Mouse (Mus musculus) midbrain, embryonic 10.5 days (tissue): ENCODE measurements around the gene Prkcsh. TPM values are rescaled to one million over a fixed set of nuclear protein-coding genes. Genes with fewer than 3 reads are reported as not detected.

Experiments used
- DNase-seq: peaks from one replicate; pipeline ENCODE4 v3.0.0-alpha.2; 2017; ENCODE audit warnings: low spot score
- H3K27ac ChIP-seq: fragments of 300-500 bp; sonication (generic); replicated peaks from 2 replicates; pipeline ENCODE4 v1.5.1; 2016; ENCODE audit warnings: mild to moderate bottlenecking
- H3K27me3 ChIP-seq: fragments of 300-500 bp; sonication (generic); 2 replicates; pipeline ENCODE4 v1.6.1; 2016; ENCODE audit warnings: low read depth, mild to moderate bottlenecking; ENCODE audit not compliant: poor library complexity, severe bottlenecking
- H3K36me3 ChIP-seq: fragments of 300-500 bp; sonication (generic); 2 replicates; pipeline ENCODE4 v1.6.1; 2016; ENCODE audit warnings: mild to moderate bottlenecking, moderate library complexity
- H3K4me1 ChIP-seq: fragments of 300-500 bp; sonication (generic); 2 replicates; pipeline ENCODE4 v1.6.1; 2016
- H3K4me3 ChIP-seq: fragments of 300-500 bp; sonication (generic); 2 replicates; pipeline ENCODE4 v1.5.1; 2016; ENCODE audit warnings: mild to moderate bottlenecking, moderate library complexity
- H3K9me3 ChIP-seq: fragments of 300-500 bp; sonication (generic); replicated peaks from 2 replicates; pipeline ENCODE4 v1.6.1; 2016; ENCODE audit warnings: mild to moderate bottlenecking
- WGBS: fragments of 180-500 bp; shearing (Covaris S2); methylation state at CpG from one replicate; pipeline ENCODE4 v1.1.7; 2016; 5-methylcytosine and 5-hydroxymethylcytosine counted together
- polyA plus RNA-seq: library from polyadenylated mRNA; unstranded; fragments of >200 nt; fragmentation: Nextera tagmentation; extraction: Ambion mirVana; gene quantifications from 2 replicates; pipeline ENCODE4 v1.2.1, GENCODE M21; 2016

The Prkcsh gene
- polyA plus RNA-seq, 1 experiment from 2014 or later: 108 TPM

DNA sequence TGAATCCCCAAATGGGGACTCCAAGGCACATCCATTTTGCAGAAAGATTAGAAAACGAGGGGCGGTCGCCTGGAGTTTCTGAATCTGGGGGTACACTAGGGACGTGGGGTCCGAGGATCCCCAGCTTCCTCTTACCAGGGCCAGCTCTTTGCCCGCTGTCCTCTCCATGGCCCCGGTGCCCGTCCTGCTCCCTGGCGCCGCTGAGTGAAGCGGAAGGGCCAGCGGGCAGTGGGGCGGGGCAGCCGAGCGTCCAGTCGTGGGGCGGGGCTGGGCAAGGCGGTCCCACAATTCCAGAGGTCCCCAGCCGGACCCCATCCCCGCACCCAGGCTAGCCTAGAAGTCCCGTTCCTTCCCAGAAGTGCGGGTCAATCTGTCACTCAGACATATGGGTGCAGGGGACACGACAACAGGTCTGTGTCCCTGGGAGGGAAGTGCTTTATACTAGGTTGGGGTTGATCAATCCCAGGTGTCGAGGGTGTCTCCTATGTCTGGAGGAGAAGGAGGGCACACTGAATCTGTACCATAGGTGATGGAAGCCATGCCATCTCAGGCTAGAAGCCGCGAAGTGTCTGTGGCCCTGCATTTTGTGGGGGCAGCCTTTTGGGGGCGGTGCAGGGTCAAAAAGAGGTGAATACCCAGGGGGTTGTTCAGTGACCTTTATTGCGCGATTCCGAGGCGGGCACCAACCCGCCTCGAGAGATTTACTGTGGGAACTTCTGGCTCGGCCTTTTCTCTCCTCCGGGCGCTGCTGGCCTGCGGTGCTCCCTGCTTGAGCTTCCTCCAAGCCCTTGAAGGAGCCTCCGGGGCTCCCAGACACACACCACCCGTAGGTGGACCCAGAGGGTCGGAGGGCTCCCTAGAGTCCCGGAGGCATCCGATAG, 13.1 kb upstream of the Prkcsh start, which contains the start of gene Rgl3:
Rgl3 (minus strand) TSS at position 217 of the 881 bp plus-strand sequence.
- H3K36me3 ChIP-seq: no peaks in the 10 kb centered on the region
- peak within 1 kb of the TSS; percentile 60 for H3K4me3 ChIP-seq
- DNase-seq: peak; percentile 62
- WGBS: under 1% methylated on average over 42 of the region's 42 CpGs
- H3K27ac ChIP-seq: peak within 1 kb of the TSS; percentile 46; the same call in 1 of the 2 replicates
- H3K9me3 ChIP-seq: no peaks in the 10 kb centered on the region
- peaks cover 33% of the 10 kb centered on the region for H3K4me1 ChIP-seq
- peaks cover 89% of the 10 kb centered on the region for H3K27me3 ChIP-seq

DNA sequence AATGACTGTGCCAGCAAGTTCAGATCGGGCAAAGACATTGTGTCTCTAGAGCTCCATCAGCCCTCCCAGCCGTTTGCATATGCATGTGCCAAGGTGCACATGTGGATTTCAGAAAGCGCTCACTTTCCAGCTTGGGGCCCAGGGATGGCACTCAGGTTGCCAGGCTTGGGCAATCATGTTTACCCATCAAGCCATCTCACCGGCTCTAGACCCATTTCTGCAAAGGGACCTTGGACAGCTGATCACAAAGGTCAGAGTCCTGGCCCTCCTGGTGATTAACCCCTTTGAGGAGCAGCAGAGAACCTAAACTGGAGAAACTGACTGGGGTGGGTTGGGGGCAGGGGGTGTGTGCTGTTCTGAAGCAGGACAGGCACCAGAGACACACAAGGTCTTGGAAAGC, 10.4 kb upstream of the Prkcsh start:
- no peaks in the 10 kb centered on the region; the same call in 1 of the 2 replicates for H3K9me3 ChIP-seq
- H3K27me3 ChIP-seq: peaks cover 67% of the 10 kb centered on the region
- H3K36me3 ChIP-seq: no peaks in the 10 kb centered on the region
- peaks cover 30% of the 10 kb centered on the region for H3K4me1 ChIP-seq
- H3K27ac ChIP-seq: no peak overlapping the region
- no peak overlapping the region for H3K4me3 ChIP-seq
- no peak for DNase-seq
- 83% methylated on average over 4 of the region's 4 CpGs for WGBS

DNA sequence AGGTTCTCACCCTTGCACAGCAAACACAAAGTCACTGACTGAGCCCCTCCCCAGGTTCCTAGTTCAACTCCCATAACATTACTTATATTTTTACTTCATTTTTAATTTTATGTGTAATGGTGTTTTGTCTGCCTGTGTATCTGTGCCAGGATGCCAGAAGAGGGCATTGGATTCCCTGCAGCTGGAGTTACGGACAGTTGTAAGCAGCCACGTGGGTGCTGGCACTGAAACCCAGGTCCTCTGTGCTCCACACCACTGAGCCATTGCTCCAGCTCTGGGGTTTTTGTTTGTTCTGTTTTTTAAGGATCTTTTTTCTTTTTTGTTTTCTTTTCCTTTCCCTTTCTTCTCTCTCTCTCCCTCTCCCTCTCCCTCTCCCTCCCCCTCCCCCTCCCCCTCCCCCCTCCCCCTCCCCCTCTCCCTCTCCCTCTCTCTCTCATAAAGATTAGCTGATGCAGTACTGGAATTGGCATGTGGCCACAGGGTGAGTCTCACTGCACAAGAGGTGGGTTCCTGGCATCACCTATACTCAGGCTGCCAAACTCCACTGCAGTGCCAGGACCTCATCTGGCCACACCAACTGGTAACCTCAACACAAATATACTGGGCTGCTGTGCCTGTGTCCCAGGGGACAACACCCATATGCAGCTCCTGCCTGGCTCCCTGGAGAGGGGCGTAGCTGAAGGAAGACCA, 6.3 kb upstream of the Prkcsh start:
- 90% methylated on average over 3 of the region's 3 CpGs for WGBS
- Histone ChIP-seq H3K9me3 (no peaks in the 10 kb centered on the region; the same call in 1 of the 2 replicates), H3K4me1 (no peaks in the 10 kb centered on the region), H3K36me3 (no peaks in the 10 kb centered on the region), H3K27ac (no peak overlapping the region), H3K27me3 (peaks cover 26% of the 10 kb centered on the region), H3K4me3 (no peak overlapping the region)
- no peak for DNase-seq

DNA sequence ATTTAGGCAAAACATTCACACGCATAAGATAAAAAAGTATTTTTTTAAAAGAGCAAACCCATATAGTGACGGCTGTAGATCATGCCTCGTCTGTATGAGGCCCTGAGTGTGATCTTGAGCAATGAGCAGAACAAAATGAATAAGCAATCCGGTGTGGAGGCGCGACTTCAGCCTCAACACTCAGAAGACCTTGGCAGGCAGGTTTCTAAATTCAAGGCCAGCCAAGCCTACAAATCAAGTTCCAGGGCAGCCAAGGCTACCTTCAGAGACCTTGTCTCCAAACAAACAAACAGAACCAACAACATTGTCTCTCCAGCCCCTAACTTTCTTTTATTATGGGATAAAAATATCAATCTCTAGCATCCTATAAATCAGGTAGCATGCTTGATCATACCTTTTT, 2.3 kb upstream of the Prkcsh start:
- H3K27me3 ChIP-seq: no peaks in the 10 kb centered on the region
- no peak overlapping the region for H3K27ac ChIP-seq
- no peak overlapping the region for H3K4me3 ChIP-seq
- WGBS: 91% methylated on average over 6 of the region's 6 CpGs
- DNase-seq: no peak
- peaks cover 16% of the 10 kb centered on the region for H3K36me3 ChIP-seq
- peaks cover 28% of the 10 kb centered on the region for H3K4me1 ChIP-seq
- no peaks in the 10 kb centered on the region; the same call in 1 of the 2 replicates for H3K9me3 ChIP-seq

DNA sequence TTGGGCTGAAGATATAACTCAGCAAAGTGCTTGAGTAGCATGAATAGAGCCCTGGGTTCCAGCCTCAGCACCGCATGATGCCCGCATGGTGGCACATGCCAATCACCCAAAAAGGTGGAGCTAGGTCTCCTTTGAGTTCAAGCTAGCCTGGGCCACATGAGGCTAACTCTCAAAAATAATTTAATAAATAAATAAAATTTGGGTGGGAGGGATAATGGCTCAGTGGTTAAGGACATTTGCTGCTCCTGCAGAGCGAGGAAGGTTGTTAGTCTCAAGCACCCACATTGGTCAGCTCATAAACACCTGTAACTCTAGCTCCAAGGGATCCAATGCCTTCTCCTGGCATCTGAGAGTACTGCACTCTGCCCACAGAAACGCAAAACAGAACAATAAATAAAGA, 973 bp upstream of the Prkcsh start:
- DNase-seq: no peak
- H3K4me3 ChIP-seq: peak overlapping the region; percentile 71
- no peaks in the 10 kb centered on the region for H3K27me3 ChIP-seq
- peaks cover 31% of the 10 kb centered on the region for H3K4me1 ChIP-seq
- H3K9me3 ChIP-seq: no peaks in the 10 kb centered on the region
- 84% methylated on average over 4 of the region's 4 CpGs for WGBS
- peak overlapping the region; percentile 83 for H3K27ac ChIP-seq
- peaks cover 30% of the 10 kb centered on the region for H3K36me3 ChIP-seq

DNA sequence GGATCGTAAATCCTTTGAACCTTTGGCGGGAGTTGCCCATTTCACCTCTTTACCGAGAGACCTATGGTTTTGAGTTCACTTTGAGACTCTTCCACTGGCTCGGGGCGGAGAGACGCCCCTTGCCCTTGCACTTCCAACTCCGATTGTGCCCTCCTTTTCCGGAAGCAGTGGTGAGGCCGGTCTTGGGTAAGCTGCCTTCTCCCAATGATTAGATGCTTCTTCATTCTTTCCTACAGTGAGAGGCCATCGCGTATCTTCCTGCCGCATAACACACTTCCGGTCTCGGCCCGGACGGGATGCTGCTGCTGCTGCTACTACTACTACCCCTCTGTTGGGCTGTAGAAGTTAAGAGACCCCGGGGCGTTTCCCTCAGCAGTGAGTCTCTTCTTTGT, 553 bp downstream of the Prkcsh start:
- Histone ChIP-seq H3K4me1 (peaks cover 31% of the 10 kb centered on the region), H3K27ac (peak overlapping the region; percentile 83), H3K4me3 (peak overlapping the region; percentile 71), H3K36me3 (peaks cover 45% of the 10 kb centered on the region), H3K27me3 (no peaks in the 10 kb centered on the region), H3K9me3 (no peaks in the 10 kb centered on the region)
- WGBS: under 1% methylated on average over 18 of the region's 18 CpGs
- DNase-seq: no peak

DNA sequence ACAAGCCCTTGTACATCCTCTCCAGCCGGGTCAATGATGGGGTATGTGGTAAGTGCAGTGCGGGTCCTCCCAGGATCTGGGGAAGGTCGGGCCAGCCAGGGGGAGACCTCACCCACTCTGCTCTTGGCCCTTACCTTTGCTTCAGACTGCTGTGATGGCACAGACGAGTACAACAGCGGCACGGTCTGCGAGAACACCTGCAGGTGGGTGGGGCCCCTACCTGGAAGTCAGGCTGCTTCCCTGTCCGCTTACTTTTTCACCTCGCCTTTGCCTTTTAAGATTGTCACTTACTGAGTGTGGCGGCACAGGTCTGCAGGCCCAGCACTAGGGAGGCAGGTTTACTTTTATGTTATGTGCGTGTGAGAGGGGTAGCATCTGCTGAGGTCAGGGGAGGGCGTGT, 1.9 kb downstream of the Prkcsh start:
- no peaks in the 10 kb centered on the region for H3K27me3 ChIP-seq
- no peak overlapping the region for H3K27ac ChIP-seq
- WGBS: 94% methylated on average over 12 of the region's 12 CpGs
- peaks cover 31% of the 10 kb centered on the region for H3K4me1 ChIP-seq
- no peak for DNase-seq
- peak overlapping the region; percentile 71 for H3K4me3 ChIP-seq
- peaks cover 59% of the 10 kb centered on the region for H3K36me3 ChIP-seq
- H3K9me3 ChIP-seq: no peaks in the 10 kb centered on the region

DNA sequence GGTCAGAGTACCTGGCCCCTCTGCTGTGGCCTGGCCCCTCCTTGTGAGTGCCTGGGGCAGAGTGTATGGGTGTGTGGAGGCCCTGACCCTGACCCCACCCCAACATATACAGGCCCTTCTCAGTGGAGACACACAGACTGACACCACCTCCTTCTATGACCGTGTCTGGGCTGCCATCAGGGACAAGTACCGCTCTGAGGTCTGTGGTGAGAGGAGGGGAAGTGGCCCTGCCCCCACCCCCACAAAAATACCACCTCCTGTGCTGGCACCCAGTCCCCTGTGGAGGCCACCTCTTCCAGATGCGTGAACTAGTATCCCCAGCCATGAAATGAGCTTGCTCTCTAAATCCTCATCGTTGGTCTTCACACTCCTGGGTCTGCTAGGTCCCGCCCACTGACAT, 8.4 kb downstream of the Prkcsh start:
- H3K4me3 ChIP-seq: no peak overlapping the region
- H3K27me3 ChIP-seq: no peaks in the 10 kb centered on the region
- 93% methylated on average over 5 of the region's 5 CpGs for WGBS
- no peaks in the 10 kb centered on the region for H3K9me3 ChIP-seq
- H3K4me1 ChIP-seq: peaks cover 7% of the 10 kb centered on the region
- H3K27ac ChIP-seq: no peak overlapping the region
- peaks cover 94% of the 10 kb centered on the region for H3K36me3 ChIP-seq
- DNase-seq: no peak

DNA sequence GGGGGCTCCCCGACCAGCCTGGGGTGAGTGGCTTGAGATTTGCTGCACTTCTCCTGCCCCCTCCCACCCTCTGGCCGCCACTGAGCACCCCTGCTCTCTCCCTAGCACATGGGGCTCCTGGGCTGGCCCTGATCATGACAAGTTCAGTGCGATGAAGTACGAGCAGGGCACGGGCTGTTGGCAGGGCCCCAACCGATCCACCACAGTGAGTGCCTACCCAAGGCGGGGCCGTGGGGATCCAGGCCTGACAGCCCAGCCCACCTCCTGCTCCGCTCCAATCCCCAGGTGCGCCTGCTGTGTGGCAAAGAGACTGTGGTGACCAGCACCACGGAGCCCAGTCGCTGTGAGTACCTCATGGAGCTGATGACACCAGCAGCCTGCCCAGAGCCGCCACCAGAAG, 10.1 kb downstream of the Prkcsh start:
- peaks cover 90% of the 10 kb centered on the region for H3K36me3 ChIP-seq
- peaks cover 18% of the 10 kb centered on the region for H3K4me1 ChIP-seq
- H3K4me3 ChIP-seq: no peak overlapping the region
- no peak overlapping the region for H3K27ac ChIP-seq
- H3K9me3 ChIP-seq: no peaks in the 10 kb centered on the region
- no peaks in the 10 kb centered on the region for H3K27me3 ChIP-seq
- WGBS: 93% methylated on average over 13 of the region's 13 CpGs
- DNase-seq: no peak

DNA sequence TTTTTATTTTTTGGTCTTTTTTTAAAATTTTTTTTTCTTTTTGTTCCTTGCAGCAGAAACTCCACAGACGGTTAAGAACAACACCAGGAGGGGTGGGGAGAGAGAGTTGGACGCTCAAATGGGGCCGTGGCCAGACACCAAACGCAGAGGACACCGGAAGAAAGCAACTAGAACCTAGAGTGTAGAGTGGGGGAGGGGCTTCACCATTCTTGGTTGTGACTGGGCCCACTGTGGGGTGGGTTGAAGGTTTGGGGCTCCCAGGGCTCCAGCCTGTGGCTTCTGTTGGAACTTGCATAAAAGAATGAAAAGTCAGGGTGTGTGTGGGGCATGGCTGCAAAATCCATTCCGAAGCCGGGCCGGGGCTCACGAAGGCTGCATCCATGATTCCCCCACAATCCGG, 13.6 kb downstream of the Prkcsh start:
- Histone ChIP-seq H3K9me3 (no peaks in the 10 kb centered on the region), H3K27ac (no peak overlapping the region), H3K4me3 (no peak overlapping the region), H3K27me3 (no peaks in the 10 kb centered on the region), H3K36me3 (peaks cover 78% of the 10 kb centered on the region), H3K4me1 (peaks cover 27% of the 10 kb centered on the region)
- WGBS: 79% methylated on average over 10 of the region's 10 CpGs
- DNase-seq: no peak

DNA sequence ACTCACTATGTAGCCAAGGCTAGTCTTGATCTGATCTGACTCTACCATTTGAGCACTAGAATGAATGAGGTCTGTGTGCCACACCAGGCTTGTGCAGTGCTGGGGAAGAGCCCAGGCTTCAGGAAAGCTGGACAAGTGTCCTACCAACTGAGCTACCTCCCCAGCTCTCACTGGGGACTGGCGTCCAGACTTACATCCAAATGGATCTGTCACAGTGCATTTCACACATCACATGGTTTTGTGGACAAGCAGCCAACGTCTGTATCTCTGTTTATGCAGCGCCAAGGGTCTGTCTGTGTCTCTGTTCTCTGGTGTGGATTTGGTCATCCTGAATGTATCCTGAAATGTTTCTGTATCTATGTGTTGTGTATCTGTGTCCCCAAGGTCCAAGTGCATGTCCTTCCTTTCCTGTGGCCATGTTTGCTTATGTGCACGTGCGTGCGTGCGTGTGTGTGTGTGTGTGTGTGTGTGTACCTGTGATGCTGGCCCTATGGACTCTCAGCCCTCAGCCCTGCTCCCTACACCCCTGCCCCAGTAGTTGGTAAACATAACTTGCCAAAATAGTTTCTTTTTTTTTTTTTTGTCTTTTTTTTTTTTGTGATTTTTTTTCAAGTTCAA, 14.7 kb downstream of the Prkcsh start:
- WGBS: 88% methylated on average over 7 of the region's 7 CpGs
- Histone ChIP-seq H3K4me1 (peaks cover 25% of the 10 kb centered on the region), H3K27ac (no peak overlapping the region), H3K36me3 (peaks cover 71% of the 10 kb centered on the region), H3K27me3 (no peaks in the 10 kb centered on the region), H3K4me3 (no peak overlapping the region), H3K9me3 (no peaks in the 10 kb centered on the region)
- no peak for DNase-seq

DNA sequence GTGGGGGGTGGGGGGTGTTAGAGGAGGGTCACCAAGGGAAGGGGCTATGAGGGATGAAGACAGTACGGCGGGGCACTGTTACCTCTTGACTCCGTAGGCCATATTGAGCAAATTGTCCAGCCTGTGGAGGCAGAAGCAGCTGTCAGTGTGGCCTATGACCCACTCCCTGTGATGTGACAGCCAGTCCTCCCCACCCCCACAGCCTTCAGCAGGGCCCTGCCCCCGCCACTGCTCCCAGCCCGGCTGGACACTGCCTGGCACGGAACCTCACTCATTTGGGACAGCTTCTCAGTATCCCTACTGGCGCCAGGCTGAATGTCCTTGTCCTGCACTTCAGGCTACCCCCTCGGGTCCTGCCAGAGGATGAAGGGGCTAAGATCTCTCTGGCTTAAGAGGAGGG, 22.0 kb downstream of the Prkcsh start:
- Histone ChIP-seq H3K4me1 (peaks cover 56% of the 10 kb centered on the region), H3K4me3 (no peak overlapping the region), H3K27me3 (no peaks in the 10 kb centered on the region), H3K36me3 (peaks cover 68% of the 10 kb centered on the region), H3K27ac (peak overlapping the region; percentile 56), H3K9me3 (no peaks in the 10 kb centered on the region)
- peak; percentile 36 for DNase-seq
- WGBS: 47% methylated on average over 8 of the region's 8 CpGs
